Mouse (Mus musculus) forebrain, postnatal 0 days (tissue): ENCODE results near the gene Exoc4. TPM values are rescaled to one million over a fixed set of nuclear protein-coding genes. Genes with fewer than 3 reads are reported as not detected.

Experiments used
- ATAC-seq: fragments of 200-750 bp; cut with Nextera tagmentation; 2 replicates; pipeline ENCODE4 v1.8.0; 2017; ENCODE audit warnings: mild to moderate bottlenecking, moderate library complexity
- DNase-seq: peaks from one replicate; pipeline ENCODE4 v3.0.0-alpha.2; 2015
- H3K27ac ChIP-seq: fragments of 300-500 bp; sonication (generic); 2 replicates; pipeline ENCODE4 v1.5.1; 2014; ENCODE audit warnings: low read depth, mild to moderate bottlenecking, antibody characterized with exemption, low read length, moderate library complexity, mixed read lengths
- H3K27me3 ChIP-seq: fragments of 300-500 bp; sonication (generic); 2 replicates; pipeline ENCODE4 v1.6.1; 2014; ENCODE audit warnings: mild to moderate bottlenecking, low read length, mixed read lengths; ENCODE audit not compliant: insufficient read depth
- H3K36me3 ChIP-seq: fragments of 300-500 bp; sonication (generic); 2 replicates; pipeline ENCODE4 v1.6.1; 2014; ENCODE audit warnings: mild to moderate bottlenecking, moderate library complexity; ENCODE audit not compliant: insufficient read depth
- H3K4me1 ChIP-seq: fragments of 300-500 bp; sonication (generic); 2 replicates; pipeline ENCODE4 v1.6.1; 2014; ENCODE audit warnings: antibody characterized with exemption; ENCODE audit not compliant: insufficient read depth
- H3K4me2 ChIP-seq: fragments of 300-500 bp; sonication (generic); 2 replicates; pipeline ENCODE4 v1.6.1; 2014; ENCODE audit warnings: low read depth, mild to moderate bottlenecking, moderate library complexity
- H3K4me3 ChIP-seq: fragments of 300-500 bp; sonication (generic); 2 replicates; pipeline ENCODE4 v1.5.1; 2014; ENCODE audit warnings: low read depth, low read length, mixed read lengths
- H3K9ac ChIP-seq: fragments of 300-500 bp; sonication (generic); 2 replicates; pipeline ENCODE4 v1.6.1; 2014; ENCODE audit warnings: mild to moderate bottlenecking
- H3K9me3 ChIP-seq: fragments of 300-500 bp; sonication (generic); 2 replicates; pipeline ENCODE4 v1.6.1; 2016; ENCODE audit warnings: low read length
- CTCF ChIP-seq: sonication (generic); IDR thresholded peaks from 2 replicates; pipeline ENCODE4 v1.5.1; 2016; ENCODE audit warnings: antibody characterized with exemption, control low read depth, low read depth
- WGBS: fragments of 180-500 bp; shearing (Covaris S2); extraction: QIAGEN DNeasy Blood & Tissue Kit; methylation state at CpG from one replicate; pipeline ENCODE4 v1.1.7; 2014; 5-methylcytosine and 5-hydroxymethylcytosine counted together
- polyA plus RNA-seq: library from polyadenylated mRNA; unstranded; fragments of >200 nt; fragmentation: Nextera tagmentation; extraction: Ambion mirVana; gene quantifications from 2 replicates; pipeline ENCODE4 v1.2.1, GENCODE M21; 2015
- total RNA-seq: library from RNA; depleted of rRNA; stranded (reverse); fragments of >200 nt; gene quantifications from 2 replicates; pipeline ENCODE4 v1.2.3, GENCODE M21; 2014

Gene Exoc4
- total and polyA plus RNA-seq, 2 experiments from 2014 or later = 29.0 to 90.9 TPM

DNA sequence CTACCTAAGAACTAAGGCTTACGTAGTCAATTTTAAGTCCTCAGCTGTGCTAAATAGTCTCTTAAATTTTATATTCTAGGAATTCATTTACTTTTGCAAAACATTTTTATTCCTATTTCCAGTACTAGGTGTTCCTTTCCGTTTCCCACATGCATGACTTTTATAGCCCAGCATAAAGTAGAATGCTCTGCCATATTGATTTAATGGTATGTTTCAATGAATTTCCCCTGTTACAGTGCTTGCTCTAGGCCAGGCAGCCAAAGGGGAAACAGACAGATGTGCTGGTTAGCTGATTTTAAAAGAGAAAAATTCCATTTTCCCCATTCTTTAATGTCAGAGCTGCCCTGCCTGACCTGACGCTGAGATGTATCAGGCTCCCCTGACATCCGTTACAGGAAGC lies 359.6 kb downstream of the Exoc4 start:
- no peak overlapping the region for H3K9ac ChIP-seq
- no peaks in the 10 kb centered on the region for H3K36me3 ChIP-seq
- 94% methylated on average over 4 of the region's 4 CpGs for WGBS
- H3K4me1 ChIP-seq = no peaks in the 10 kb centered on the region
- no peak for ATAC-seq
- H3K4me2 ChIP-seq = no peak overlapping the region
- no peak for TF ChIP-seq CTCF
- H3K27me3 ChIP-seq = no peaks in the 10 kb centered on the region
- H3K27ac ChIP-seq = no peak overlapping the region
- no peak for DNase-seq
- H3K4me3 ChIP-seq = no peak overlapping the region
- no peaks in the 10 kb centered on the region for H3K9me3 ChIP-seq

DNA sequence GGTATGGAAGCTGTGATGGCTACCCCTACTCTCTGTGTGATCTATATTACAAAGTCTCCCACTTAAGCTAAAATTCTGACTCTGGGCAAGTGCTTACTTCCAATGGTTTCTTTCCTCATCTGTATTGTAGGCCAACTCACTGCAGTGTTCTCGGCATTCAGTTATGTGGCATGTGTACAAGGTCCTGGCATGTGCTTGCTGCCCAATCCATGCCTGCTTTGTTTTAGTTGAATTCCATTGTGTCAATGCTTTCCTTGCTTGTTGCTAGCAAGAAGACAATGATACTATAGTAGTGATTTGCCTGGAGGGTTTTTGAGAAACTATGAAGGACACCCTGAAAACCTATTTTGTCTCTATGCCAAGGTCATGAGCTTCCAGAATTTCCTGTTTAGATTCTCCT lies 365.1 kb downstream of the Exoc4 start:
- H3K9me3 ChIP-seq = no peaks in the 10 kb centered on the region
- WGBS = 35% methylated on average over 1 of the region's 1 CpGs
- H3K36me3 ChIP-seq = no peaks in the 10 kb centered on the region
- H3K9ac ChIP-seq = no peak overlapping the region
- H3K4me2 ChIP-seq = no peak overlapping the region
- H3K27ac ChIP-seq = no peak overlapping the region
- DNase-seq = no peak
- no peak for TF ChIP-seq CTCF
- no peaks in the 10 kb centered on the region for H3K27me3 ChIP-seq
- ATAC-seq = no peak
- no peaks in the 10 kb centered on the region for H3K4me1 ChIP-seq
- H3K4me3 ChIP-seq = no peak overlapping the region

DNA sequence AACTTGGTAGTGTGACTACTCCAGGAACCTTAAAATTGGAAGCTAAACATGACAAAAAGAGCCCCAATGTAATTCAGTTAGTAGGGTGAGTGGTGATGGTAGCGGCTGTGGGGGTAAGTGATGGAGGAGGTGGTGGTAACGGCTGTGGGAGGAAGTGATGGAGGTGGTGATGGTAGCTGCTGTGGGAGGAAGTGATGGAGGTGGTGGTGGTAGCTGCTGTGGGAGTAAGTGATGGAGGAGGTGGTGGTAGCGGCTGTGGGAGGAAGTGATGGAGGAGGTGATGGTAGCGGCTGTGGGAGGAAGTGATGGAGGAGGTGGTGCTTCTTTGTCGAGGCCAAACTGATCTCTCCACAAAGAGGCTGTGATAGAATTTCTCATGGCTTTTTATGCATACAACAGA lies 369.7 kb downstream of the Exoc4 start:
- Histone ChIP-seq H3K9ac (no peak overlapping the region), H3K36me3 (no peaks in the 10 kb centered on the region), H3K27me3 (no peaks in the 10 kb centered on the region), H3K4me2 (no peak overlapping the region), H3K9me3 (no peaks in the 10 kb centered on the region), H3K4me1 (no peaks in the 10 kb centered on the region), H3K27ac (no peak overlapping the region), H3K4me3 (no peak overlapping the region)
- DNase-seq = no peak
- ATAC-seq = no peak
- WGBS = 95% methylated on average over 5 of the region's 5 CpGs
- no peak for TF ChIP-seq CTCF

DNA sequence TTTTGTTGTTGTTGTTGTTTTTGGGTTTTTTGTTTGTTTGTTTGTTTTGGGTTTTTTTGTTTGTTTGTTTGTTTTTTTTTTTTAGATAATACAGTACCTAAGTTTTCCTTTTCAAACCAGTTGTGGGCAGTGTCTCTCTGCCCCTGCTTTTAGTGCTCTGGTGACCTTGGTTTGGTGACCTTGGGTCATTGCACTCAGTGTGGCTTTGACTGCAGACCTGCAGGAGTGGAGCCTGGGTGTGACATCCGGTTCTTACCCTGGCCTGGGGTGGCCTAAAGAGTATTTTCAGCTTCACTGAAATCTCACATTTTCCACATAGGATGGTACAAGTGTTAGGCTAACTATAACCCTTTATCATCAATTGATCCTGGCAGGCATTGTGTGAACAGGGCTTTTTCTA lies 371.8 kb downstream of the Exoc4 start:
- Histone ChIP-seq H3K4me1 (no peaks in the 10 kb centered on the region), H3K4me2 (no peak overlapping the region), H3K4me3 (no peak overlapping the region), H3K36me3 (no peaks in the 10 kb centered on the region), H3K27ac (no peak overlapping the region), H3K9me3 (no peaks in the 10 kb centered on the region), H3K27me3 (no peaks in the 10 kb centered on the region), H3K9ac (no peak overlapping the region)
- TF ChIP-seq CTCF = no peak
- 67% methylated on average over 1 of the region's 1 CpGs for WGBS
- ATAC-seq (no peak), DNase-seq (no peak)

DNA sequence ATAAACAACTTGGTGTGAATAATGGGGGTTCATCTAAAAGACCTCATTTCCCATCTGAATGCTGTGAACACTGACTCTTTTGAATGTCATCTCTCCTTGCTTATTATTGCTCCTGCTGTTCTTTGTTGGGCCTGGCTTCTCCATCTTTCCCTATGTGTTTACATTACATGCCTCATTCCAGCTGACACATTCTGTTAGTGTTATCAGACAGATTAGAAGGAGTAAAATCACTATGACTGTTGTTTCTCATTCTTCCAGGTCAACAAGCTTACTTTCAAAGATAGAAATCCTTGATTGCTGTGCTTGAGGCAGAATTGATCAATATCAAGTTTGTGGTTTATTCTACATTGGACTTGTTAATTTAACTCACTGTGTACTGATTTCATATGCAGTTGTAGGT lies 377.0 kb downstream of the Exoc4 start:
- Histone ChIP-seq H3K36me3 (no peaks in the 10 kb centered on the region), H3K9me3 (0 out of 2 replicates have a peak, but pooled peaks cover 9% of the 10 kb centered on the region), H3K4me2 (no peak overlapping the region), H3K27me3 (no peaks in the 10 kb centered on the region), H3K9ac (no peak overlapping the region), H3K27ac (no peak overlapping the region), H3K4me3 (no peak overlapping the region), H3K4me1 (no peaks in the 10 kb centered on the region)
- no peak for ATAC-seq
- no peak for TF ChIP-seq CTCF
- DNase-seq = no peak

DNA sequence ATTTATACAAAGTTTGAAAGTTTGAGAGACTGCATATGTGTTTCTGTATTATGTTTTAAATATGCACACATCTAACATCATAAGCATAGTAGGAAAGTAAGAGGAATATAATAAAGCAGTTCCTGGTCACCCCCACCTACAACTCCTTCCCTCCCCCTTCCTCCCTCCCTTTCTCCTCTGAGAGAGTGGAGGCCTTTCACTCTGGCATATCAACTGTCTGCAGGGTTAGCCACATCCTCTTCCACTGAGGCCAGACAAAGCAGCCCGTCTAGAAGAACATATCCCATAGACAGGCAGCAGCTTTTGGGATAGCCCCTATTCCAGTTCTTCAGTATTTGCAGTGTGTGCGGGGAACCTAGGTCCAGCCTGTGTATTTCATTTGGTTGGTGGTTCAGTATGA lies 382.2 kb downstream of the Exoc4 start:
- H3K27ac ChIP-seq = no peak overlapping the region
- ATAC-seq = no peak
- H3K4me1 ChIP-seq = no peaks in the 10 kb centered on the region
- 93% methylated on average over 2 of the region's 2 CpGs for WGBS
- no peak overlapping the region for H3K4me3 ChIP-seq
- H3K27me3 ChIP-seq = no peaks in the 10 kb centered on the region
- H3K9ac ChIP-seq = no peak overlapping the region
- H3K4me2 ChIP-seq = no peak overlapping the region
- H3K9me3 ChIP-seq = 0 out of 2 replicates have a peak, but pooled peaks cover 9% of the 10 kb centered on the region
- H3K36me3 ChIP-seq = no peaks in the 10 kb centered on the region
- no peak for TF ChIP-seq CTCF
- no peak for DNase-seq

DNA sequence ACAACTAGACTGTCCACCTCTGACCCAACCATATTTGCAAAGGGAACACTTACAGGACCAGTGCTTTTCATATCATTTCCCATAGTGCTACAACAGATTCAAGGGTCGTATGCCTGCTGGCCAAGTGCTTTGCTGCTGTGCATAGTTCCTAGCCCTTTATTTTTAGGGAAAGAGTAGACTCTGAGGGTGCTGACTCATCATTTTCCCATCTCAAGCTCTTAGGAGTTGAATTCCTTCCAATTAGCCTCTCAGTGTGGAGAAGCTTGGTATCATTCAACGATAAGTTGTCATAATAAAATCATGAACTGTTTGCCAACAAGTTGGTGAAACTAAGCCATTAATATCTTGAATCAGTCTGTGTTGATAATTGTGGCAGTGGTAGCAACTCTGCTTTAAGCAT lies 388.3 kb downstream of the Exoc4 start:
- no peaks in the 10 kb centered on the region for H3K36me3 ChIP-seq
- ATAC-seq = no peak
- H3K4me2 ChIP-seq = no peak overlapping the region
- WGBS = 51% methylated on average over 2 of the region's 2 CpGs
- H3K4me3 ChIP-seq = no peak overlapping the region
- no peaks in the 10 kb centered on the region for H3K27me3 ChIP-seq
- no peak overlapping the region for H3K9ac ChIP-seq
- no peaks in the 10 kb centered on the region for H3K4me1 ChIP-seq
- DNase-seq = no peak
- H3K27ac ChIP-seq = no peak overlapping the region
- TF ChIP-seq CTCF = no peak
- no peaks in the 10 kb centered on the region for H3K9me3 ChIP-seq
